ENCODE assay signal across 13 mouse cellular contexts in genomic region chr2:49838611-49839010, GRCm38 (mm10). TPM values are rescaled to one million over a fixed set of nuclear protein-coding genes. Genes with fewer than 3 reads are reported as not detected.
DNase-seq lines count a peak whose midpoint lies in the region; ATAC-seq lines count a peak whose summit lies in the region.
"Had no signal": no experiment of that assay in that cellular context is flagged by ENCODE, and none has a peak within 500 bp of the region (broad histone marks: within the 10 kb centered on the region; RNA-seq: fewer than 3 reads in every experiment).

No protein-coding gene starts in this region.

- H3K27me3 ChIP-seq in kidney, embryonic 16.5 days (ENCODE audit: insufficient read depth, low read length): no peaks in the 10 kb centered on the region
- no peaks in the 10 kb centered on the region for H3K27me3 ChIP-seq in embryonic facial prominence, embryonic 13.5 days
- H3K27me3 ChIP-seq: neural tube, embryonic 15.5 days had no signal

- peaks cover 31% of the 10 kb centered on the region for H3K4me1 ChIP-seq in kidney, embryonic 16.5 days (ENCODE audit: insufficient read depth, low read length)
- H3K4me1 ChIP-seq in embryonic facial prominence, embryonic 13.5 days: peaks cover 9% of the 10 kb centered on the region
- H3K4me1 ChIP-seq: neural tube, embryonic 15.5 days had no signal

- ATAC-seq in kidney, embryonic 16.5 days (ENCODE audit: low FRiP score, low TSS enrichment): peak; percentile 53; the same call in 1 of the 2 replicates
- ATAC-seq in embryonic facial prominence, embryonic 13.5 days (ENCODE audit: insufficient number of reproducible peaks, insufficient read depth, low FRiP score, low TSS enrichment, low read depth): no peak
- ATAC-seq: hindbrain, embryonic 16.5 days had no signal

- no peak overlapping the region for H3K4me3 ChIP-seq in kidney, embryonic 16.5 days (ENCODE audit: low read length)
- H3K4me3 ChIP-seq in embryonic facial prominence, embryonic 13.5 days: no peak overlapping the region
- H3K4me3 ChIP-seq: forebrain, embryonic 12.5 days; neural tube, embryonic 15.5 days had no signal

- no peaks in the 10 kb centered on the region for H3K9me3 ChIP-seq in kidney, embryonic 16.5 days (ENCODE audit: low read length)
- no peaks in the 10 kb centered on the region for H3K9me3 ChIP-seq in embryonic facial prominence, embryonic 13.5 days
- H3K9me3 ChIP-seq: forebrain, embryonic 12.5 days; neural tube, embryonic 15.5 days had no signal

- H3K36me3 ChIP-seq in kidney, embryonic 16.5 days (ENCODE audit: insufficient read depth, low read length): no peaks in the 10 kb centered on the region
- no peaks in the 10 kb centered on the region for H3K36me3 ChIP-seq in embryonic facial prominence, embryonic 13.5 days
- H3K36me3 ChIP-seq: forebrain, embryonic 12.5 days; neural tube, embryonic 15.5 days had no signal

- peak overlapping the region; percentile 27 for H3K4me2 ChIP-seq in kidney, embryonic 16.5 days (replicated peaks; ENCODE audit: low read depth, low read length)
- H3K4me2 ChIP-seq in embryonic facial prominence, embryonic 13.5 days: peak overlapping the region; percentile 41
- H3K4me2 ChIP-seq: forebrain, embryonic 12.5 days; neural tube, embryonic 15.5 days had no signal

- 44% methylated on average over 7 of the region's 7 CpGs for WGBS in kidney, embryonic 16.5 days
- WGBS in embryonic facial prominence, embryonic 13.5 days: 25% methylated on average over 7 of the region's 7 CpGs

- intact Hi-C loops in heart, postnatal 14 days (cut with DNase I): no loop called here

- no peak overlapping the region for H3K9ac ChIP-seq in kidney, embryonic 16.5 days (replicated peaks; ENCODE audit: low read length)
- H3K9ac ChIP-seq in embryonic facial prominence, embryonic 13.5 days: no peak overlapping the region
- H3K9ac ChIP-seq: forebrain, embryonic 12.5 days; neural tube, embryonic 15.5 days had no signal

- no peak for DNase-seq in kidney, adult 18-20 months
- DNase-seq in brain, adult 2 months (ENCODE audit: low read depth, low spot score): peak; percentile 75
- DNase-seq in right cerebral cortex, adult 2 months (ENCODE audit: low spot score in 2 of 2): peak; percentile 45 to 60
- no peak for DNase-seq in natural killer cell, adult 2 months (ENCODE audit: low spot score in 2 of 2)
- no peak for DNase-seq in heart, postnatal 14 days
- DNase-seq: cerebellum, adult 2 months had no signal

- peak overlapping the region; percentile 50; the same call in 1 of the 2 replicates for H3K27ac ChIP-seq in kidney, embryonic 16.5 days (ENCODE audit: low read length)
- H3K27ac ChIP-seq in embryonic facial prominence, embryonic 13.5 days: no peak overlapping the region
- H3K27ac ChIP-seq: forebrain, embryonic 12.5 days; macrophage; neural tube, embryonic 15.5 days had no signal

RNA-seq across cellular contexts. Expression of gene Lypd6b, which starts 51.1 kb away (rescaled TPM):
- polyA plus RNA-seq in kidney, embryonic 16.5 days (2015; fragmentation: Nextera tagmentation; extraction: Ambion mirVana): 11.7 and 12.3 TPM in 2 replicates
- 7.9 and 8.5 TPM in 2 replicates for polyA plus RNA-seq in embryonic facial prominence, embryonic 13.5 days (2015; fragmentation: Nextera tagmentation; extraction: Ambion mirVana)
- under 1 TPM; 0.12 to 0.29 TPM for total RNA-seq in heart, postnatal 14 days (2021)
- total RNA-seq: gastrocnemius, postnatal 4 days had no signal
- polyA plus RNA-seq: macrophage had no signal

Comparison
In these comparisons a context has a peak if more than half of its experiments do, and no peak if none do; other contexts are left out.
1. DNase-seq: peak in brain, adult 2 months (single experiment) and right cerebral cortex, adult 2 months (2 of 2); none in kidney, adult 18-20 months (single experiment), natural killer cell, adult 2 months (0 of 2) and heart, postnatal 14 days (0 of 2).